Mouse (Mus musculus) MEL (cell line): ENCODE measurements around the gene Dgka. TPM values are rescaled to one million over a fixed set of nuclear protein-coding genes. Genes with fewer than 3 reads are reported as not detected.

Source experiments
- DNase-seq: peaks from one replicate; pipeline ENCODE4 v3.0.0; 2011; ENCODE audit warnings: low read depth, low spot score
- H3K27ac ChIP-seq: 2 replicates; pipeline ENCODE4 v1.5.1; 2012; ENCODE audit warnings: low read depth, mild to moderate bottlenecking, control low read depth, low read length, moderate library complexity; ENCODE audit not compliant: control insufficient read depth
- H3K27me3 ChIP-seq, 2 experiments: fragments of 150-350 bp in 1 of 2; sonication (generic) in 1 of 2; 2 replicates each; pipeline ENCODE4 v1.6.1; 2012; ENCODE audit warnings: low read length in 2 of 2, mild to moderate bottlenecking in 2 of 2, improper control_type of control experiment in 1 of 2, moderate library complexity in 1 of 2; ENCODE audit not compliant: insufficient read depth in 2 of 2, control insufficient read depth in 1 of 2
- H3K36me3 ChIP-seq, 2 experiments: 2 replicates each; pipeline ENCODE4 v1.6.1; 2012 to 2014; ENCODE audit warnings: low read length in 2 of 2, improper control_type of control experiment in 1 of 2, inconsistent platforms in 1 of 2, mild to moderate bottlenecking in 1 of 2; ENCODE audit not compliant: insufficient read depth in 2 of 2, control insufficient read depth in 1 of 2
- H3K4me1 ChIP-seq, 2 experiments: fragments of 150-350 bp in 1 of 2; sonication (generic) in 1 of 2; 2 replicates each; pipeline ENCODE4 v1.6.1; 2012; ENCODE audit warnings: low read length in 2 of 2, improper control_type of control experiment in 1 of 2, mild to moderate bottlenecking in 1 of 2; ENCODE audit not compliant: insufficient read depth in 2 of 2, control insufficient read depth in 1 of 2
- H3K4me3 ChIP-seq, 2 experiments: fragments of 150-350 bp in 1 of 2; sonication (generic) in 1 of 2; 2 replicates each; pipeline ENCODE4 v1.5.1; 2012; ENCODE audit warnings: low read depth in 2 of 2, low read length in 2 of 2, mild to moderate bottlenecking in 2 of 2, moderate library complexity in 2 of 2, control low read depth in 1 of 2, improper control_type of control experiment in 1 of 2; ENCODE audit not compliant: control insufficient read depth in 1 of 2, insufficient read depth in 1 of 2
- H3K79me2 ChIP-seq: 2 replicates; pipeline ENCODE4 v1.6.1; 2012; ENCODE audit warnings: mild to moderate bottlenecking, low read length, moderate library complexity; ENCODE audit not compliant: control insufficient read depth, poor library complexity, insufficient read depth
- H3K9ac ChIP-seq: 2 replicates; pipeline ENCODE4 v1.6.1; 2012; ENCODE audit warnings: low read depth, mild to moderate bottlenecking, control low read depth, low read length, moderate library complexity; ENCODE audit not compliant: control insufficient read depth, poor library complexity, severe bottlenecking
- H3K9me3 ChIP-seq: fragments of 150-350 bp; sonication (generic); replicated peaks from 2 replicates; pipeline ENCODE4 v1.6.1; 2012; ENCODE audit warnings: mild to moderate bottlenecking, low read length, improper control_type of control experiment, moderate library complexity; ENCODE audit not compliant: insufficient read depth
- BHLHE40 ChIP-seq: IDR thresholded peaks from 2 replicates; pipeline ENCODE4 v1.6.1; 2012; ENCODE audit warnings: low read depth, mild to moderate bottlenecking, inconsistent platforms, low read length, improper control_type of control experiment, borderline replicate concordance
- CHD2 ChIP-seq: IDR thresholded peaks from 2 replicates; pipeline ENCODE4 v1.6.1; 2011; ENCODE audit warnings: low read length, improper control_type of control experiment
- CTCF ChIP-seq, 3 experiments: IDR thresholded peaks in 2 of 3; conservative IDR thresholded peaks in 1 of 3; 2 replicates each; pipeline ENCODE4 v1.5.1; 2011 to 2012; ENCODE audit warnings: low read length in 3 of 3, low read depth in 2 of 3, mild to moderate bottlenecking in 2 of 3, improper control_type of control experiment in 1 of 3, inconsistent platforms in 1 of 3, mixed read lengths in 1 of 3, moderate library complexity in 1 of 3; ENCODE audit not compliant: control insufficient read depth in 1 of 3, insufficient read depth in 1 of 3, poor library complexity in 1 of 3, severe bottlenecking in 1 of 3
- E2F4 ChIP-seq: IDR thresholded peaks from 2 replicates; pipeline ENCODE4 v1.6.1; 2011; ENCODE audit warnings: low read depth, low read length, improper control_type of control experiment, borderline replicate concordance
- ELF1 ChIP-seq: IDR thresholded peaks from 2 replicates; pipeline ENCODE4 v1.6.1; 2014; ENCODE audit warnings: low read depth, mild to moderate bottlenecking, inconsistent platforms, low read length, improper control_type of control experiment, moderate library complexity
- EP300 ChIP-seq, 2 experiments: IDR thresholded peaks; 2 replicates each; pipeline ENCODE4 v1.6.1; 2011; ENCODE audit warnings: improper control_type of control experiment in 2 of 2, low read length in 2 of 2, low read depth in 1 of 2, mild to moderate bottlenecking in 1 of 2
- ETS1 ChIP-seq: IDR thresholded peaks from 2 replicates; pipeline ENCODE4 v1.6.1; 2012; ENCODE audit warnings: low read depth, mild to moderate bottlenecking, inconsistent platforms, low read length, improper control_type of control experiment, moderate library complexity
- GABPA ChIP-seq: IDR thresholded peaks from 2 replicates; pipeline ENCODE4 v1.6.1; 2012; ENCODE audit warnings: low read depth, mild to moderate bottlenecking, inconsistent platforms, low read length, improper control_type of control experiment, moderate library complexity
- JUND ChIP-seq: IDR thresholded peaks from 2 replicates; pipeline ENCODE4 v1.6.1; 2011; ENCODE audit warnings: low read depth, mild to moderate bottlenecking, improper control_type of control experiment, low read length
- KAT2A ChIP-seq: conservative IDR thresholded peaks from 2 replicates; pipeline ENCODE4 v1.6.1; 2012; ENCODE audit warnings: low read depth, low read length, improper control_type of control experiment, inconsistent platforms
- MAFK ChIP-seq: IDR thresholded peaks from 2 replicates; pipeline ENCODE4 v1.6.1; 2011; ENCODE audit warnings: low read depth, mild to moderate bottlenecking, low read length, improper control_type of control experiment, borderline replicate concordance
- MAX ChIP-seq: IDR thresholded peaks from 2 replicates; pipeline ENCODE4 v1.6.1; 2011; ENCODE audit warnings: low read length, improper control_type of control experiment
- MXI1 ChIP-seq: IDR thresholded peaks from 2 replicates; pipeline ENCODE4 v1.6.1; 2011; ENCODE audit warnings: mild to moderate bottlenecking, low read depth, low read length, improper control_type of control experiment
- MYB ChIP-seq: IDR thresholded peaks from 2 replicates; pipeline ENCODE4 v1.6.1; 2011; ENCODE audit warnings: mild to moderate bottlenecking, low read depth, low read length, improper control_type of control experiment
- MYC ChIP-seq: IDR thresholded peaks from 2 replicates; pipeline ENCODE4 v1.6.1; 2011; ENCODE audit warnings: low read depth, mild to moderate bottlenecking, low read length, improper control_type of control experiment, moderate library complexity
- NELFE ChIP-seq: IDR thresholded peaks from 2 replicates; pipeline ENCODE4 v1.6.1; 2011; ENCODE audit warnings: low read depth, low read length, improper control_type of control experiment
- NRF1 ChIP-seq: IDR thresholded peaks from 2 replicates; pipeline ENCODE4 v1.6.1; 2014; ENCODE audit warnings: low read depth, mild to moderate bottlenecking, inconsistent platforms, low read length, improper control_type of control experiment, moderate library complexity; ENCODE audit not compliant: poor library complexity, insufficient read depth, severe bottlenecking
- POLR2A ChIP-seq, 2 experiments: IDR thresholded peaks; 2 replicates each; pipeline ENCODE4 v1.6.1; 2011 to 2012; ENCODE audit warnings: low read length in 2 of 2, mild to moderate bottlenecking in 2 of 2, control low read depth in 1 of 2, improper control_type of control experiment in 1 of 2, low read depth in 1 of 2, moderate library complexity in 1 of 2; ENCODE audit not compliant: control insufficient read depth in 1 of 2, insufficient read depth in 1 of 2, poor library complexity in 1 of 2
- POLR2AphosphoS2 ChIP-seq: IDR thresholded peaks from 2 replicates; pipeline ENCODE4 v1.6.1; 2011; ENCODE audit warnings: low read length, improper control_type of control experiment
- RAD21 ChIP-seq: IDR thresholded peaks from 2 replicates; pipeline ENCODE4 v1.6.1; 2011; ENCODE audit warnings: mild to moderate bottlenecking, low read depth, low read length, improper control_type of control experiment
- RCOR1 ChIP-seq: IDR thresholded peaks from 2 replicates; pipeline ENCODE4 v1.6.1; 2012; ENCODE audit warnings: low read depth, mild to moderate bottlenecking, inconsistent platforms, low read length, improper control_type of control experiment
- SIN3A ChIP-seq: IDR thresholded peaks from 2 replicates; pipeline ENCODE4 v1.6.1; 2012; ENCODE audit warnings: low read length, improper control_type of control experiment, inconsistent platforms
- TAL1 ChIP-seq: IDR thresholded peaks from 2 replicates; pipeline ENCODE4 v1.6.1; 2012; ENCODE audit warnings: mild to moderate bottlenecking, inconsistent platforms, low read length, moderate library complexity, mixed read lengths
- TBP ChIP-seq: IDR thresholded peaks from 2 replicates; pipeline ENCODE4 v1.8.0; 2011; ENCODE audit warnings: low read depth, low read length, improper control_type of control experiment
- TCF12 ChIP-seq: IDR thresholded peaks from 2 replicates; pipeline ENCODE4 v1.6.1; 2014; ENCODE audit warnings: low read depth, mild to moderate bottlenecking, inconsistent platforms, low read length, improper control_type of control experiment, moderate library complexity
- UBTF ChIP-seq: IDR thresholded peaks from 2 replicates; pipeline ENCODE4 v1.6.1; 2012; ENCODE audit warnings: low read depth, mild to moderate bottlenecking, inconsistent platforms, low read length, improper control_type of control experiment, moderate library complexity, borderline replicate concordance; ENCODE audit not compliant: insufficient read depth
- USF2 ChIP-seq, 2 experiments: IDR thresholded peaks; 2 replicates each; pipeline ENCODE4 v1.6.1; 2011 to 2012; ENCODE audit warnings: improper control_type of control experiment in 2 of 2, low read length in 2 of 2, borderline replicate concordance in 1 of 2, inconsistent platforms in 1 of 2, low read depth in 1 of 2, mild to moderate bottlenecking in 1 of 2; ENCODE audit not compliant: insufficient read depth in 1 of 2
- ZKSCAN1 ChIP-seq: IDR thresholded peaks from 2 replicates; pipeline ENCODE4 v1.6.1; 2012; ENCODE audit warnings: low read depth, mild to moderate bottlenecking, inconsistent platforms, low read length, improper control_type of control experiment, moderate library complexity
- ZMIZ1 ChIP-seq: IDR thresholded peaks from 2 replicates; pipeline ENCODE4 v1.6.1; 2012; ENCODE audit warnings: low read depth, mild to moderate bottlenecking, inconsistent platforms, low read length, improper control_type of control experiment, moderate library complexity
- polyA plus RNA-seq, 2 experiments: library from polyadenylated mRNA; stranded (reverse) in 1 of 2; unstranded in 1 of 2; fragments of >175 nt in 1 of 2; fragments of >200 nt in 1 of 2; gene quantifications; 2 replicates each; pipeline versions ENCODE4 v1.2.1 to v1.2.4; 2012; ENCODE audit warnings: low replicate concordance in 2 of 2, low read depth in 1 of 2; ENCODE audit not compliant: insufficient read length in 2 of 2, insufficient read depth in 1 of 2, missing spikeins in 1 of 2
- total RNA-seq: library from RNA; depleted of rRNA; stranded (reverse); fragments of 300-350 nt; gene quantifications from 2 replicates; pipeline ENCODE4 v1.2.3, GENCODE M21; 2012

Dgka gene
- total and polyA plus RNA-seq, 3 experiments = 0.69 to 3.5 TPM; not detected in 1

DNA sequence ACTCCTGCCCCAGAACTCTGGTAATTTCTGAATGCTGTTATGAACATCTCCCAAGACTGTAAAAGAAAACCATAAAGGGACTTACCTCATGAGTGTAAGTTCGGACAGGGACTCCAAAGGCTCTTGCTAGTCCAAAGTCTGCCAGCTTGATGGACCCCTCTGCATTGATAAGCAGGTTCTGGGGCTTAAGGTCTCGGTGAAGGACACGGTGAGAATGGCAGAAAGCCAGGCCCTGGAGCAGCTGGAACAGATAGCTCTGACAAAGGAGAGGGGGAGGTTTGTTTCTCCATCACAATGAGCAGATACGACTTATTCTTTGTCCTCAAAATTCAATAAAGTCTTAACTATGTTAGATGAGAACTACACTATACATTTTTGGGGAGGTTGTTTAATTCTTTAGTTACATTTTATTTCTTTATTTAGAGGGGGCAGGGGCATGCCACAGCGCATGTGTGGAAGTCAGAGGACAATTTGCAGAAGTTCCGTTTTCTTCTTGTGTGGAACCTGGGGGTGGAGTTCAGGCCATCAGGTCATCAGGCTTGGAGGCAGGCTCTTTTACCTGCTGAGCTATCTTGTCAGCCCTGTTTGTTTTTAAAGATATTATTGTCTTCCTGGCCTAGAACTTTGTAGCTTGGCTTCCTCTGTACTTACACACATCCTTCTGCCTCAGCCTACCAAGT, 42.2 kb downstream of the Dgka start:
- Histone ChIP-seq H3K9ac (no peak overlapping the region), H3K27me3 (no peaks in the 10 kb centered on the region), H3K4me1 (peaks cover 13 to 22% of the 10 kb centered on the region in 2 experiments), H3K79me2 (peaks cover 14% of the 10 kb centered on the region), H3K4me3 (no peak overlapping the region), H3K36me3 (peaks cover 1 to 26% of the 10 kb centered on the region in 2 experiments), H3K9me3 (no peaks in the 10 kb centered on the region), H3K27ac (peak overlapping the region; percentile 20)
- TF ChIP-seq CTCF (IDR thresholded peaks at IDR 0.05 in 2 of 3, conservative IDR thresholded peaks at IDR 0.05 in 1 of 3; ENCODE audit: control insufficient read depth in 1 of 3, insufficient read depth in 1 of 3, low read depth in 2 of 3, low read length in 3 of 3, poor library complexity in 1 of 3, severe bottlenecking in 1 of 3) (no peak), JUND (no peak), MAFK (no peak), ELF1 (no peak), RCOR1 (no peak), SIN3A (peak; percentile 11; the same call in 1 of the 2 replicates), NRF1 (peak; percentile 70), BHLHE40 (no peak), POLR2AphosphoS2 (no peak), TAL1 (no peak), MAX (no peak), POLR2A (IDR thresholded peaks at IDR 0.05; ENCODE audit: control insufficient read depth in 1 of 2, insufficient read depth in 1 of 2, low read depth in 1 of 2, low read length in 2 of 2, poor library complexity in 1 of 2) (0 out of 4 replicates have a peak, but pooled peaks of 1 of the 2 experiments have one; percentile 20), E2F4 (no peak), ZMIZ1 (no peak), ZKSCAN1 (no peak), EP300 (IDR thresholded peaks at IDR 0.05; ENCODE audit: low read depth in 1 of 2, low read length in 2 of 2) (peak in 1 of 2 experiments; percentile 10; a peak in 1 of 4 replicates), USF2 (IDR thresholded peaks at IDR 0.05; ENCODE audit: borderline replicate concordance in 1 of 2, insufficient read depth in 1 of 2, low read depth in 1 of 2, low read length in 2 of 2) (no peak), RAD21 (no peak), ETS1 (no peak), TBP (no peak)
- peak; percentile 72 for DNase-seq

DNA sequence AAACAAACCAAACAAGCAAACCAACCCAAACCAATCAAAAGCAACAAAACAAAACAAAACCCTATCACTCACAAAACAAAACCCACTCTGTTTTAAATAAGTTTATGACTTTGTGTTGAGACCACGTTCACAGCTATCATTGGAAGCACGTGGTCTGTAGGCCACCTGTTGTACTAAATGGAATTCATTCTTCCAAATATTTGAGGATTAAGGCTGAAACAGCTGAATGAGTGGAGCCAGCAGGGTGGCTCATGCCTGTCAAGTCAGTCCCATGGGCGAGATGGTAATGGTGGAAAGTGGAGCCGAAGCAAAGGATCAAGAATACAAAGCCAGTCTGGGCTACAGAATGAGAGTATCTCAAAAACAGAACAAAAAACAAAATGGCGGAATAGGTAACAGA, 43.9 kb downstream of the Dgka start:
- DNase-seq = no peak
- no peak overlapping the region for H3K4me3 ChIP-seq
- TF ChIP-seq MXI1 (no peak), CHD2 (no peak), RCOR1 (no peak), TCF12 (no peak), E2F4 (no peak), MYB (no peak), ZKSCAN1 (no peak), NRF1 (no peak), GABPA (no peak), UBTF (no peak), USF2 (IDR thresholded peaks at IDR 0.05; ENCODE audit: borderline replicate concordance in 1 of 2, insufficient read depth in 1 of 2, low read depth in 1 of 2, low read length in 2 of 2) (no peak), MYC (no peak), ZMIZ1 (no peak), KAT2A (no peak), NELFE (no peak), MAX (no peak), MAFK (no peak), TBP (no peak)
- TF ChIP-seq, all 39 proteins: peak for 0
- Histone ChIP-seq H3K9ac (no peak overlapping the region), H3K27me3 (no peaks in the 10 kb centered on the region), H3K36me3 (peaks cover 1 to 26% of the 10 kb centered on the region in 2 experiments), H3K79me2 (peaks cover 15% of the 10 kb centered on the region), H3K9me3 (no peaks in the 10 kb centered on the region), H3K27ac (no peak overlapping the region), H3K4me1 (peaks cover 13 to 19% of the 10 kb centered on the region in 2 experiments)
